Mouse (Mus musculus): Measurements from ENCODE around the gene Ehd1. TPM values are rescaled to one million over a fixed set of nuclear protein-coding genes. Genes with fewer than 3 reads are reported as not detected.
A peak's percentile ranks its signal among the peaks of the same experiment; 100 is the strongest.
"Not testable (repeated sequence)": the region's sequence is repeated elsewhere in the genome, so short reads cannot be mapped to it uniquely, and the experiment has no call there.

Gene Ehd1
- total RNA-seq, 2 experiments from 2014 or later: 104 to 106 TPM

DNA sequence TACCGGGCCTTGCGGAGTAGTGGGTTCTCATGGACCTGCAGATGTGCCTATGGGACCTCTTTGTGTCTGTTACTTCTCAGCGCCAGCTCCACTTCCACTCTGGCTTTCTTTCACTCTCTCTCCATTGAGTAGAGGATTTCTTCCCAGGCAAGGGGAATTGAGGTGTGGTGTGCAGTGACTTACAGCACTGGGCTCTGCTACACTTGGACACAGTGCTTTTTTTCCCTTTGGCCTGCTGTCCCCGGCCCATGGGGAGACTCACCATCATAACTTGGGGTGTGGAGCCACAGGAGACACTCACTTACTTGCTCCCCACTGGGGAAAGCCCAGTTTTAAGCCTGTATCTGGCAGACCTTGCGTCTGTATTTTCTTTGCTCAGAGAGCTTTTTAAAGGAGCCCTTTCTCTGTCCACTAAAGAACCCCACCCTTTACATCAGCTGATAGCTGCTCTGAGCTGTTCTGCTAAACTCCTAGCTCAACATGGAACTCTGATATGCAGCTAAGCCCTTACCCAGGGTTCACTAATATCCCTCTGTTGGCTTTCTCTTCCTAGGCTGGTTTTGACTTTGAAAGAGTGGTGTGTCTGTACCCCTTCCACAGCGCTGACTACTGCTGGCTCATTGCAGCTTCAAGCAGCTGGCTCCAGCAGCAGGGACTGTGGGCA lies 3.1 kb downstream of the Ehd1 start:
- DNase-seq: no peak

DNA sequence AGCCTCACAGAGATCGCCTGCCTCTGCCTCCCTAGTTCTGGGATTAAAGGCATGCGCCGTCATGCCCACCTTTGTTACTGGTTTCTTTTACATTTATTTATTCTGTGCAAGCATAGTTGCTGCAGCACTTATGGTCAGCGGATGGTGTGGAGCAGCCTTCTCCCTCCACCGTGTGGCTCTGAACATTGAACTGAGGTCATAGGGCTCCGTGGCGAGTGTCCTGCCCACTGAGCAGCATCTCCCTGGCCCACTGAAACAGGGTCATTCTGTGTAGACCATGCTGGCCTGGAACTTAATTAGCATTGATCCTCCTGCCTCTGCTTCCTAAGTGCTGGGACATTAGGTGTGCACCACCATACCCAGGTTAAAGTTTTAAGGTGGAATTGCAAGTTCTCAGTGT lies 4.0 kb downstream of the Ehd1 start:
- DNase-seq: no peak

DNA sequence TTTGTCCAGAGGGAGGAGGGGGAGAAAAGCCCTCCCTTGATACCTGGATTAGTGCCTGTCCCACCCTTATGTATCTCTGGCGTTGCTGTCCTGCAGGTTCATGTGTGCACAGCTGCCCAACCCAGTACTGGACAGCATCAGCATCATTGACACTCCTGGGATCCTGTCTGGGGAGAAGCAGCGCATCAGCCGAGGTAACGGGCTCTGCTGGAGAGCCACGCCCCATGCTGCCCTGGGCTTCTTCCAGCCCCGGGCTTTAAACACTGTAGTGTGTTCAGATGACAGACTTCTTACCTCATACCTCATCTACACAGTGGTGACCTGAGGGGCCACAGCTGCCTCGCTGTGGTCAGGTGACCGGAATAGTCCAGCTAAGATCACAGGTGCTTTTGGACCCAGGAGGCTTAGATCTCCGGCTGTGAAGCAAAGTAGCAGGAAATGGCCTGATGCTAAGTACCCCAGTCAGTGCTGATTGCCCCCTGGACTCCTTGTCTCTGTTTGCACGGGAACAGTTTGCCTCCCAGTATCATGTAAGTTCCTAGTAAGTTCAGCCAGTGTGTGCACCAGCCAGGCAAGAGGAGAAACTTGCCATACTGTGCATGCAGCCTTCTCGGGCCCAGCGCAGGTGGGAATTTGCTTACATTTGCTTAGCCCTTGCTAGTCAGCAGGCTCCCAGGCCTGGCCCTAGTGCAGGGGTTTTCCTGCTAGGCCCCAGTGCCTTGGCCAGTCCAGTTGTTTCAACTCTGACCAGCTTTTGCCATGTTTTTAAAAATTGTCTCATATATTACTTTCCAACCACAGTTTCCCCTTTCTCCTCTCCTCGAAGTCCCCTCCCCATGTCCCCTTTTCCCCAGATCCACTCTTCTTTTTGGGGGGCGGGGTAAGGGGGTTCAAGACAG lies 4.8 kb downstream of the Ehd1 start:
- DNase-seq: no peak

DNA sequence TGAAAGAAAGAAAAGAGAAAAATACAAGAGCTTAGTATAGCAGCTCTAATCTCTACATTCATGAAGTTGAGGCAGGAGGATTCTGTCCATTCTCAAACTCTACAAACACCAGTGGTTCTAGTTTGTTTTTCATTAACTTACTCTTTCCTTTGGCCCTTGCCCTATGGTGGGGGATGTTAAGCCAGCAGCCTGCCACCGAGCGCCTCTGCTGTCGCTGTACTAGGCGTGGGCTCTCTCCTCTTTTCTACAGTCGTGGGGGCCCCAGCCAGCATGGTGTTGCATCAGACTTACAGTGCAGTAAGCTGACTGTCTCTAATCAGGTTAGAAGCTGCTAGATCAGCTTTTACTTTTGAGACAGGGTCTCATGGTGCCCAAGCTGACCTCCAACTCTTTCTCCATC lies 6.5 kb downstream of the Ehd1 start:
- DNase-seq: no peak

DNA sequence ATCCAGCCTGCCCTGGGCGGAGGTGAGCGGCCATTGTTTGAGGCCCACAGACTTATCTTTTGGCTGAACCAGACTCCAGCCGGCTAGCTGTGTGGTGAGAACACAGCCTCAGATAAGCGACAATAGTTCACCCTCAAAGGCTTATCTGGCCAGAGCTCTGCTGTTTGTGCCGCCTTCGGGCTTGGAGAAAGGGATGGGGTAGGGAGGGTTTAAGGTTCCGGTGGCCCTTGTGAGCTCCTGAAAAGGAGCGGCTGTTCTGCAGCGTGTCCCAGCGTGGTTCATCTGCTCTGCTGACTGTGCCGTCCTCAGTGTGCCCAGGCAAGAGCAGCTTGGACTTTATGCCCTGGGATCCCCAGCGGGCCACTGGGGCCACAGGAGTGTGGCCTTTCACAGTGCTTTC lies 8.0 kb downstream of the Ehd1 start:
- no peak for DNase-seq

DNA sequence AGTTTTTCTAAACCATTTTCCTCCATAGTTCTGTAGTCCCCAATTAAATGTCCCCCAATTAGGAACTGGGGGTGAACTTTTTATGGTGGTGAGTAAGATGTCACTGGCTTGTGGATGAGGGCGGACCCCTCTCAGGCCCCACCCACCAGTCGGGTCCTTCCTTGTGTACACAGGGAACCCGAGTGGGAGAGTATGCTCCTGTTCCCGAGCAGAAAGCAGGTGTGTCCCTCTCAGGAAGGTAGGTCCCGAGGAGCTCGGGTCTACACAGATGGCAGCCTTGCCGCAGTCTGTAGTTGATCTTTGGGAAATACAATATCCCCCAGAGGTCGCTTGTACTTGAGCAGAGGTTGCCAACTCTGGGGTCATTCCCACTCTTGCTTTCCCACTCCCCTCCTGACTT lies 8.7 kb downstream of the Ehd1 start:
- DNase-seq: no peak

DNA sequence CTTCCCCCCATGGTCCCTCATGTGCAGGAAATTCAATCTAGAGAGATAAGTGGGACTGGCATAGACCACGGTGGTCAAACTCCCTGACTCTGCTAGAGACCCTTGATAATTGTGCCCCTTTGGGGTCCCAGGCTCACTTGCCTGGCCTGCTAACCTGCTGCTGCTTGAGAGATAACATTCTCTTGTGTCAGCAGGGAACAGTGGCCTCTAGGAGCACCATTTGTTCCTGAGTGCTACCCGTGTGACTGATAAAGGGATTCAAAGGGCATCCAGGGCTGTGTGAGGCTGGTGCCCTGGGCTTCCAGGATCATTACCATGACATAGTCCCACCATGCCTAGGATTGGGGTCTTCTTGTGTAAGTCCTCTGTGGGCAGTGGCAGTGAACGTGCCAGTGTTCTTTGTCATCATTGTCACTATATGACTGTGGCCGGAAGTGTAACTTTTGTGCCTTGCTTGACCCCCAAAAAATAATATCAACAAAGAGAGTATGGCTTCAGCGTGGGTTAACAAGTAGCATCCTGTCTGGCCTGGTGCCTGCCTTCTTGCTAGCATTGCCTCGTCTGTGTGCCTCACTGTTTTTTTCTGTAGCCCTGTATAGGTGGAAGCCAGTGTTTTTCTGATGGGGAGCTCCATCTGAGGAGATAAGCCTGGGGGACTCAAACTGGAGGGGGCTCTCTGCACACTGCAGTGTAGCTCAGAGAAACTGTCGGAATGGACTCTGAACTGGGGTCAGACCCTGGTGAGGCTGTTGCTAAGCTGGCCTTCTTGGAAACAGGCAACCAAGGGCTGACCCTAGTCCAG lies 9.3 kb downstream of the Ehd1 start:
- DNase-seq: no peak

DNA sequence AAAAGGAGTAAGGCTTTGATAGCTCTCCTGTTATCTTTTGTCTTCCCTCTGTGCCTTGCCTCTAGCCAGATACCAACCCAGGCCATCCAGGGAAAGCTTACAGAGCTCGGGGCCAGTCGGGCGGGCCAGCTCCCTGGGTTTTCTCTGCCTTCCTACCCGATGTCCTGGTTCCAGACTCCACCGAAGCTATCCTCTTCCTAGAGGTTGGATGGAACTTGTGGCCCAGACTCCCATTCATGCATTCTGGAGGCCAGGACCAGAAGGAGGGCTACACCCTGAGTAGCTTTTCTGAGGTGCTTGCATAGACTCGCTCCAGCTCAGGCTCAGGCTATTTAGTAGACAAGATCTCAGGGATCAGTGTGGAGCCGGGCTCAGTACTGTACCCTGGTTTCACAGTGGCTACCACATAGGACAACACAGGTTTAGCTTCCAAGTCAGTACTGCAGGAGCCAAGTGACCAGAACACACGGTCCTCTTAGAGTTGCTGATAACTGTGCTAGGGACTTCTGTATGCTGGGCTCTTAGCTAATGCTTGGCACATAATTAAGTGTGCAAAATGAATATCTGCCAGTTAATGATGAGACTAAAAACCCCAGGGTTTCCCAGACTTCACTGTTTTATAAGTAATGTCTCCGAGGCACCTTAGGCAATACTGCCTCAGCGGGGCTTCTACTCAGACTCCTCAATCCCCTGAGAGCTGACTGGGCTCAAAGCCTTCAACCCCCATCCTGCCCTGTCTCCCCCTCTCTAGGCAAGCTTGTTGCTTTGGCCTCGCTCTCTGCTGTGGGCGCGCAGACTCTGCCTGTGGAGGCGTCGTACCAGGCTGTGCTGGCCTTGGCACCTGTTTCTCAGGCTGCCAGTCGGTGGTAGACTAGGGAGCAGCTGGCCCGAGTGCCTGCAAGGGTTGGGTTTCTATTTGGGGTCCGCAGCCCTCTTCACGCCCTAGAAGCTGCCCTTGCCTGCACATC lies 10.2 kb downstream of the Ehd1 start:
- DNase-seq: peak; percentile 62

DNA sequence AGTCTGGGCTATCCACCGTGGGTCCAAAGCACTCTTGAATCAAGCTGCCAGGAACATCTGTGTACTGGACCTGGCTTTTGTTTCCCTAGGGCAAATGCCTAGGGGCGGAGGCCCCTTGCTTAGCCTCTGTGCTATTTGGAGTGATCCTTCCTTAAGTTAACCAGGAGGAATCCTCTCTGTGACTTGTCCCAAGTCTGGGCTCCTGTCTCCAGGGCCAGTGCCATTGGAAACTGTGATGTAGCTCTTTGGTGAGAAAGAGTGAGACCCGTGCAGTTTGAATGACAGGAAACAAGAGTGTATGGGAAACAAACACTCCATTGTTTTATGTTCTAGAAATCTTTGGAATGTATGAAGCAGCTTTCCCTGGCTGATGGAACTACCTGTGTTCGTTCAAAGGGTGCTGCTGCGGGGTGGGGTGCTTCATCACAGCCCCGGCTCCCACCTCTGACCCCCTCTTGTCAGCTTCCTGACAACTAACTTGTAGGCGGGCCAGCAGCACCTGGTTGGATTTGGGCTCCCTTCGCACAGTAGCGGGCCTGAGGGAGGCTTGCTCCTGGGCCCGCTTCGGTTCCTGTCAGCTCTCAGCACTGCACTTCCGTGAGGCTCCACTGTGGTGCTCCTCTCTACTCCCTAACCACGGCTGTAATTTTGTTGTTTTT lies 11.8 kb downstream of the Ehd1 start:
- no peak for DNase-seq

DNA sequence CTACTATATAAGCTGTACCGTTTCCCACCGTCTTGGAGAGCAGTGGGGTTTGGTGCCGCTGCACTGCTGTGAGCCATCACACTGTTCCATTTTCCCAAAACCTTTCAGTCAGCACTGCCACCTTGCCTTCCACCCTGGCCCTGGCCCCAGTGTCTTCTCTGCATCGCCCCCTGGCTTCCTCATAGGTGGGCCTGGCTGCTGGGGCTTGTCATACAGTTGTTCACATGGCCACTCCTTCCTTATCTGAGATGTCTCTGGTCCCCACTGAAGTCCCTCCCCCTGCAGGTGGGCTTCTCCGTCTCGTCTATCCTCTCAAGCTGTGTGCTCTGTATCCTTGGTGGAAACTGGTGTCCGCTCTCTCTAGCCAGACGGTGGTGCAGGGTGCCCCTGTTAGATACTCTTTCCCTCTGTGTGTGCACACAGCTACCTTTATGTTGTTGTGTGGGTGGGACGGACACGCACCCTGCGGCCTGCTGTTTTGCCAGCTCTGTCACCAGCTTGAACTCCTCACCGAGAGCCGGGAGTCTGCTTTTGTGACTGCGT lies 13.2 kb downstream of the Ehd1 start:
- no peak for DNase-seq

DNA sequence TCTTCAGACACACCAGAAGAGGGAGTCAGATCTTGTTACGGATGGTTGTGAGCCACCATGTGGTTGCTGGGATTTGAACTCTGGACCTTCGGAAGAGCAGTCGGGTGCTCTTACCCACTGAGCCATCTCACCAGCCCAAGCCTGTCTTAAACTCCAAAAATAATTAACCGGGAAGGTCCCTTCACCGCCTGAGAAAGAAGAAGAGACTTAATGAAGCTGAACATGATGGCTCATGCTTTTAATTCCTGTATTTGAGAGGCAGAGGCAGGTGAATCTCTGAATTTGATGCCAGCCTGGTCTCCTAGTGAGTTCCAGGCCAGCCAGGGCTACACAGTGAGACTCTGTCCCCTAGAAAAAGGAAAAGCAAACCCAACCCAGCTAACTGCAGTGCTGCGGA lies 14.2 kb downstream of the Ehd1 start:
- not testable (repeated sequence) for DNase-seq

DNA sequence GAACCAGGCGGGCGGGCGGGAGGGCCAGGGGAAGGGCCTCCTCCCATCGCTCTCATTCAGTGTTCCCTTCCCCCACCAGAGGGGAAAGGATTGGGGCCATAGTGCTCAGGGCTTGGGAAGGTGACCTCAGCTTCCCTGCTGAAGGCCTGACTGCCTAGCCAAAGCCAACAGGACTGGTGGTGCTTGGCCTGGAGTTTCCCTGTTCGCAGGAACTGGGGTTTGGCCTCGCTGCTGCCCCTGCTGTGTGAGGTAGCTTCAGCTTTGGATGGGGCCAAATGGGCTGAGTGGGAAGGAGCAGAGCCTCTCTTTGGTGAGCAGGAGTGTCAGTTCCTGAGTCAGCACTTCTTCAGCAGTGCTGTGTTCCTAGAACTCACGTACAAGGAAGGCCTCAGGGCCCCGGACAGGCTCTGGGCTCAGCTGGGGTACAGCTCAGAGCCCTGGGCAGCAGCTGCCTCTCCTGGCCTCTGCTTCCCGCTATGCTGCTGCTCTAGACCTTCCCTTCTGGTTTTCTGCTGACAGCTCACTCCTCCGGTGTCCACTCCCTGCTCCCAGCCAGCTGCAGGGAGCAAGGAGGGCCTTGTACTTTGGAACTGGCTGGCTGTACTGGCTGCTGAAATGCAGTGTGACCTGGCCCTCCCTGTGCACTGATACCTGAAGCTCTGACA lies 14.7 kb downstream of the Ehd1 start:
- no peak for DNase-seq

DNA sequence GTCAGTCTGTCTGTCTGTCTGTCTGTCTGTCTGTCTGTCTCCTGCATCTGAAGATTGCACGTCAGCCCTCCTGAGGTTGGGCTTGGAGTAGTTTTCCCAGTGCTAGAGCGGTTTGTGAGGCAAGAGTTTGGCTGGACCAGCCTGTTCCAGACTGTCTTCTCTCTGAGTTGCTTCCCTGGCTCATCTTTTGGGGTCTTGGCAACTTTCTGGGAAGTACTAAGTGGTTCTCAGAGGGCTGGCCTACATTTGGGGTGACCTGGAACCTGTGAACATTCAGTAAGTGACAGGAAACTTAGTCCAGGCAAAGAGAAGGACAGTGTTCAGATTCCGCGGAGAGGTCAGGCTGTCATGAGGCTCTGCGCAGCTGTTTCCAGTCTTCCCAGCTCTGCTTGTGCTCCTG lies 15.7 kb downstream of the Ehd1 start:
- DNase-seq: no peak

DNA sequence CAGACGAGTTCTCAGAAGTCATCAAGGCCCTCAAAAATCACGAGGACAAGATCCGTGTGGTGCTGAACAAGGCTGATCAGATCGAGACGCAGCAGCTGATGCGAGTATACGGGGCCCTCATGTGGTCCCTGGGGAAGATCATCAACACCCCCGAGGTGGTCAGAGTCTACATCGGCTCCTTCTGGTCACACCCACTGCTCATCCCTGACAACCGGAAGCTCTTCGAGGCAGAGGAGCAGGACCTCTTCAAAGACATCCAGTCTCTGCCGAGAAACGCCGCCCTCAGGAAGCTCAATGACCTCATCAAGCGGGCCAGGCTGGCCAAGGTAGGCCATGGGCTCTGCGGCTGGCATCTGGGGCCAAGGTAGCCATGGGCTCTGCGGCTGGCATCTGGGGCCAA lies 17.8 kb downstream of the Ehd1 start:
- no peak for DNase-seq

DNA sequence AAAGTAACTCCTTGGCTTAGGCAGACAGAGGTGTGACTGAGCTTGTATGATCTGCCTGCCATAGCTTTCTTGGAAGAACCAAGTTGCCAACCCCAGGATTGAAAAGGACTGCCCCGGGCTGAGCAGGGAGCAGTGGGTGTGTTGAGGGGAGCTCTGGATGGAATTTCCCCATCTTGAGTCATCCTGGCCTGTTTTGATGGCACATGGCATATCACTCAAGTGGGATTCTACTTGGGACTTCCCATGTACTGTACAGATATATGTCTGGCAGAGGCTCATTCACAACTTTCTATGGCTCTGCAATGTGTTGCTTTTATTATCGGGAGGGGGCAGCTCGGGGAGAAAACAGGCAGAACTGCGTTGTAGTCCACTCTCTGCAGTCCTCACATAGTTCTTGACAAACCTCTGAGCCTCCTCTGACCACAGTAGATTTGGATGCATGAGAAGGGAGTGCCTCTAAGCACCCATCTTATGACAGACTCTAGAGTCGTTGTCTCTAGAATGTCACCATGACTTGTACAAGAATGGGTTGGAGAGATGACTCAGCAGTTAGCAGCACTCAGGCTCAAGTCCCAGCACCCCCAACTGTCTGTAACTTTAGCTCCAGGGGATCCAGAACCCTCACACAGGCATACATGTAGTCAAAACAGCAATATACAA lies 20.2 kb downstream of the Ehd1 start:
- DNase-seq: no peak

DNA sequence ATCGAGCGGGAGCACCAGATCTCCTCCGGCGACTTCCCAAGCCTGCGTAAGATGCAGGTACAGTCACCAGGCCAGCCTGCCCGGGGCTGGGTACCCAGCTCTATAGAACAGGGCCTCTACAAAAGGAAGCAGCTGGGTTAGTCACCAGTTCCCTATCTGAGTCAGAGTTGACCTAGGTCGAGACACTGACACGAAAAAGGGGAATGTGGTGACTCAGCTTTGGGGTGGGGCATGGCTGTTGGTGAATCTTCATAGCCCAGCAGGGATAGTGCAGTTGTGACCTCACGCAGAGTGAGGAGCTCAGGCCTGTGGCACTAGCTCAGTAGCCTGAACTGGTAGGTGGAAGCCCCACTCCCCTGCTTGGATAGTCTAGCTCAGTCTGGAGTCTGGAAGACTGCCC lies 21.1 kb downstream of the Ehd1 start:
- DNase-seq: peak; percentile 81

DNA sequence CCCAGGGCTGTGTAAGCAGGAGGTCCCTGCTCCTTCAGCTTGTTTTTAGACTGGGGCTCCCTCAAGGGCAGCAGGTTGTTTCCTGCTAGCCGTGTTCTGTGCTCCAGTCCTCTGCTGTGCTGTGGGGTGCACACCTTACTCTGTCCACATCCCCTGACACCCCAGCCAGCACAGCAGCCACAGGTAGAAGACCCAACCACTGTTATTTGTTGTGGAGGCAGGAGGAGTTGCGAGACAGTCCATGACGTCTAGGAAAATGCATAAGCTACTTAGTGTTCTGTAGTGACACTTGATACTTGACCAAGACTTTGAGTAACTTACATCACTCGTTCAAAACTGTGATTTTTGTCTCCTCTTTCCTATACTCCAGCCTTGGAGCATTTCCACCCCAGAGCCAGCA lies 22.5 kb downstream of the Ehd1 start:
- DNase-seq: no peak

DNA sequence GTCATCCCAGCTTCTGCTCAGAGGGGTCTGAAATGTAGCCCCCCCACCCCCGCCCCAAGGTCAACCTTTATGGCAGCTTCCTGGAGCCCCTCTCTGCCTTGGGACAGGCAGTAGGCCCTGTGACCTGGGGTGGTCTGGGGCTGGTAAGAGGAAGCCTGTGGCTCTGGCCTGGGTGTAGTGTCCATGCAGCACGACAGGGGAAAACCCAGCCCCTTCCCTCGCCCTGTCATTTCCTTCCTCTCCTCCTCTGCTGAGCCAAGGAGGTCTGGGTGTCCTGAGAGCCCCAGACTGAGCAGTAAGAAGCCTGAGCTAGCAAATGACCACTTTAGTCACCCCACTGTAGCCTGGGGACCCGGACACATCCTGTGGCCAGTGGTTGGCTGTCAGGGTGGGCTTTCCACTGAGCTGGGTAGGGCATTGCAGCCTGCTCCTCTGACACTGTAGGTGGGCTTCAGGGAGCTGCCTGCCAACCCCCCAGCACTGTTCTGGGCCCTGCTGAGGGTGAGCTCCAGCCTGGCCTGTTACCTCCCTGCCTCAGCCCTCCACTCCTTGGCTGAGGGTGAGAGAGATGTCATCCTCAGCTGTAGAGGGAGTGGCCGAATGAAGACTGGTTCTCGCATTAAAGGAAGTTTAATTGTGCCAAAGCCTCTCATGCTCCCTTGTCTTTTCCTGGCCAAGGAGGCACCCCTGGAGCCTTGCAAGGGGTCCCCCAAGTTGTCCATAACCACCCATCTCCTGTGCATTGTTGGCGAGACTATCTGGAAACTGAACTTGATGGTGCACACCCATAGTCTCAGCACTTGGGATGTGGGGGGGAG lies 23.1 kb downstream of the Ehd1 start:
- DNase-seq: no peak

DNA sequence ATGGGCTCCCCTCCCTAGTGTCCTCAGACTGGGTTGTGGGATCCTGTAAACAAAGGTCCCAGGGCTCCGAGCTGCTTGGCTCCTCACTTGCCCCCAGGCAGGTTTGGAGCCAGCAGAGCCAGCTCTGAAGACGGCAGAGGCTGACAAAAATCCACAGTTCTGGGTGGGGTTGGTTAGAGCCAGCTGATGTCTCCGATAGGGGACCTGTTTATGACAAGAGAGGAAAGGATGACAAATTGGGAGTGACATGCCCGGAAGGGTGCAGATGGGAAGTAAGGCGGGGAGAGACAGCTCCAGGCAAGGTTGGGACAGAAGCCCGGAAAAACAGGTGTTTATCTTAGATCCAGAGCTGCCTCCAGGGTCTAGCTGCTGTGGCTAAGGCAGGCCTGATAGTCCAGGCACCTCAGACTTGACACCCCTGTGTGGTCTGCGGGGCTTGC lies 23.9 kb downstream of the Ehd1 start:
- DNase-seq: no peak
